Mouse (Mus musculus): ENCODE data around the gene Rflnb.

Rflnb gene

GRCm38 (mm10) chr11:75990965-75991835, 36.4 kb downstream of the Rflnb start:
- no peak for DNase-seq (ENCODE audit: low read depth, low spot score)

GRCm38 (mm10) chr11:75985948-75986347, 41.6 kb downstream of the Rflnb start:
- no peak for DNase-seq (ENCODE audit: low read depth, low spot score)

- DNase-seq (ENCODE audit: low read depth, low spot score) = no peak
Observed at GRCm38 (mm10) chr11:75984581-75984980, 43.0 kb downstream of the Rflnb start.

- DNase-seq (ENCODE audit: low read depth, low spot score) = no peak
Observed at GRCm38 (mm10) chr11:75983194-75983593, 44.4 kb downstream of the Rflnb start.

GRCm38 (mm10) chr11:75980413-75980812, 47.2 kb downstream of the Rflnb start:
- no peak for DNase-seq (ENCODE audit: low read depth, low spot score)

GRCm38 (mm10) chr11:75978051-75978450, 49.5 kb downstream of the Rflnb start:
- no peak for DNase-seq (ENCODE audit: low read depth, low spot score)

- DNase-seq (ENCODE audit: low read depth, low spot score) = no peak
Observed at GRCm38 (mm10) chr11:75976748-75977147, 50.8 kb downstream of the Rflnb start.

- DNase-seq (ENCODE audit: low read depth, low spot score) = no peak
Observed at GRCm38 (mm10) chr11:75973988-75974387, 53.6 kb downstream of the Rflnb start.

- DNase-seq (ENCODE audit: low read depth, low spot score) = no peak
Observed at GRCm38 (mm10) chr11:75972916-75973567, 54.5 kb downstream of the Rflnb start.

- no peak for DNase-seq (ENCODE audit: low read depth, low spot score)
Observed at GRCm38 (mm10) chr11:75972188-75972587, 55.4 kb downstream of the Rflnb start.

GRCm38 (mm10) chr11:75970629-75971028, 57.0 kb downstream of the Rflnb start:
- no peak for DNase-seq (ENCODE audit: low read depth, low spot score)

All from brain, embryonic 18.5 days (tissue).